Mouse (Mus musculus): ENCODE measurements at regions not wholly inside any gene's neighbourhood (a gene's known extent, or its start where the extent isn't known, plus 50 kb on each side); places are given as distances from the start of the nearest gene placed in this dataset.

- H3K36me3 ChIP-seq (ENCODE audit: control insufficient read depth, insufficient read depth, low read length, poor library complexity, severe bottlenecking), result no peaks in the 10 kb centered on the region
- H3K4me1 ChIP-seq (ENCODE audit: control insufficient read depth, insufficient read depth, low read length), result peaks cover 2% of the 10 kb centered on the region
- H3K4me3 ChIP-seq (ENCODE audit: low read depth, low read length), result no peak overlapping the region
- TF ChIP-seq EP300 (IDR thresholded peaks at IDR 0.05; ENCODE audit: insufficient read depth, low read depth, low read length), result no peak
- TF ChIP-seq CTCF (IDR thresholded peaks at IDR 0.05; ENCODE audit: low read depth, low read length), result no peak
- no peak for TF ChIP-seq POLR2A (IDR thresholded peaks at IDR 0.05; ENCODE audit: insufficient read depth, low read length)
- no peak overlapping the region for H3K9ac ChIP-seq (ENCODE audit: low read depth, poor library complexity, severe bottlenecking)
- H3K27me3 ChIP-seq (ENCODE audit: control insufficient read depth, insufficient read depth, low read length, poor library complexity, severe bottlenecking), result no peaks in the 10 kb centered on the region
- H3K9me3 ChIP-seq (replicated peaks; ENCODE audit: control insufficient read depth, insufficient read depth, low read length, poor library complexity, severe bottlenecking), result no peaks in the 10 kb centered on the region
- H3K27ac ChIP-seq (ENCODE audit: insufficient read depth, low read length), result no peak overlapping the region
These were observed 59.4 kb upstream of the Serbp1 start for GRCm38 (mm10) chr6:67178531-67178930.

GRCm38 (mm10) chr6:67178101-67178500, 59.9 kb upstream of the Serbp1 start:
- TF ChIP-seq CTCF (IDR thresholded peaks at IDR 0.05; ENCODE audit: low read depth, low read length) (no peak), POLR2A (IDR thresholded peaks at IDR 0.05; ENCODE audit: insufficient read depth, low read length) (no peak), EP300 (IDR thresholded peaks at IDR 0.05; ENCODE audit: insufficient read depth, low read depth, low read length) (no peak)
- H3K4me3 ChIP-seq (ENCODE audit: low read depth, low read length), result no peak overlapping the region
- no peaks in the 10 kb centered on the region for H3K4me1 ChIP-seq (ENCODE audit: control insufficient read depth, insufficient read depth, low read length)
- H3K27ac ChIP-seq (ENCODE audit: insufficient read depth, low read length), result no peak overlapping the region
- no peaks in the 10 kb centered on the region for H3K36me3 ChIP-seq (ENCODE audit: control insufficient read depth, insufficient read depth, low read length, poor library complexity, severe bottlenecking)
- no peaks in the 10 kb centered on the region for H3K27me3 ChIP-seq (ENCODE audit: control insufficient read depth, insufficient read depth, low read length, poor library complexity, severe bottlenecking)
- no peak overlapping the region for H3K9ac ChIP-seq (ENCODE audit: low read depth, poor library complexity, severe bottlenecking)
- H3K9me3 ChIP-seq (replicated peaks; ENCODE audit: control insufficient read depth, insufficient read depth, low read length, poor library complexity, severe bottlenecking), result no peaks in the 10 kb centered on the region

GRCm38 (mm10) chr6:67170674-67170946, 67.4 kb upstream of the Serbp1 start:
- Histone ChIP-seq H3K27ac (ENCODE audit: insufficient read depth, low read length) (no peak overlapping the region), H3K9ac (ENCODE audit: low read depth, poor library complexity, severe bottlenecking) (no peak overlapping the region)

GRCm38 (mm10) chr6:67169873-67170673, 67.9 kb upstream of the Serbp1 start:
- Histone ChIP-seq H3K4me1 (ENCODE audit: control insufficient read depth, insufficient read depth, low read length) (no peaks in the 10 kb centered on the region), H3K27me3 (ENCODE audit: control insufficient read depth, insufficient read depth, low read length, poor library complexity, severe bottlenecking) (no peaks in the 10 kb centered on the region), H3K9ac (ENCODE audit: low read depth, poor library complexity, severe bottlenecking) (no peak overlapping the region), H3K9me3 (replicated peaks; ENCODE audit: control insufficient read depth, insufficient read depth, low read length, poor library complexity, severe bottlenecking) (no peaks in the 10 kb centered on the region), H3K4me3 (ENCODE audit: low read depth, low read length) (no peak overlapping the region), H3K27ac (ENCODE audit: insufficient read depth, low read length) (no peak overlapping the region), H3K36me3 (ENCODE audit: control insufficient read depth, insufficient read depth, low read length, poor library complexity, severe bottlenecking) (no peaks in the 10 kb centered on the region)
- TF ChIP-seq CTCF (IDR thresholded peaks at IDR 0.05; ENCODE audit: low read depth, low read length) (peak; percentile 76), POLR2A (IDR thresholded peaks at IDR 0.05; ENCODE audit: insufficient read depth, low read length) (no peak)

More at GRCm38 (mm10) chr6:67170674-67170946, 67.4 kb upstream of the Serbp1 start:
- H3K4me3 ChIP-seq (ENCODE audit: low read depth, low read length), result no peak overlapping the region
- H3K36me3 ChIP-seq (ENCODE audit: control insufficient read depth, insufficient read depth, low read length, poor library complexity, severe bottlenecking), result no peaks in the 10 kb centered on the region
- TF ChIP-seq CTCF (IDR thresholded peaks at IDR 0.05; ENCODE audit: low read depth, low read length), result no peak
- TF ChIP-seq POLR2A (IDR thresholded peaks at IDR 0.05; ENCODE audit: insufficient read depth, low read length), result no peak
- no peak for TF ChIP-seq EP300 (IDR thresholded peaks at IDR 0.05; ENCODE audit: insufficient read depth, low read depth, low read length)
- H3K9me3 ChIP-seq (replicated peaks; ENCODE audit: control insufficient read depth, insufficient read depth, low read length, poor library complexity, severe bottlenecking), result no peaks in the 10 kb centered on the region
- H3K27me3 ChIP-seq (ENCODE audit: control insufficient read depth, insufficient read depth, low read length, poor library complexity, severe bottlenecking), result no peaks in the 10 kb centered on the region
- H3K4me1 ChIP-seq (ENCODE audit: control insufficient read depth, insufficient read depth, low read length), result no peaks in the 10 kb centered on the region

- H3K27ac ChIP-seq (ENCODE audit: insufficient read depth, low read length), result peak overlapping the region; percentile 94
- no peaks in the 10 kb centered on the region for H3K27me3 ChIP-seq (ENCODE audit: control insufficient read depth, insufficient read depth, low read length, poor library complexity, severe bottlenecking)
- peak overlapping the region; percentile 76; the same call in 1 of the 2 replicates for H3K4me3 ChIP-seq (ENCODE audit: low read depth, low read length)
- TF ChIP-seq EP300 (IDR thresholded peaks at IDR 0.05; ENCODE audit: insufficient read depth, low read depth, low read length) (no peak), CTCF (IDR thresholded peaks at IDR 0.05; ENCODE audit: low read depth, low read length) (no peak), POLR2A (IDR thresholded peaks at IDR 0.05; ENCODE audit: insufficient read depth, low read length) (no peak)
- H3K36me3 ChIP-seq (ENCODE audit: control insufficient read depth, insufficient read depth, low read length, poor library complexity, severe bottlenecking), result no peaks in the 10 kb centered on the region
- peak overlapping the region; percentile 41 for H3K9ac ChIP-seq (ENCODE audit: low read depth, poor library complexity, severe bottlenecking)
- H3K9me3 ChIP-seq (replicated peaks; ENCODE audit: control insufficient read depth, insufficient read depth, low read length, poor library complexity, severe bottlenecking), result no peaks in the 10 kb centered on the region
- H3K4me1 ChIP-seq (ENCODE audit: control insufficient read depth, insufficient read depth, low read length), result no peaks in the 10 kb centered on the region
These were observed 69.2 kb upstream of the Serbp1 start for GRCm38 (mm10) chr6:67168803-67169202.

GRCm38 (mm10) chr6:67168031-67168777, 69.8 kb upstream of the Serbp1 start:
- Histone ChIP-seq H3K4me3 (ENCODE audit: low read depth, low read length) (peak overlapping the region; percentile 76), H3K27ac (ENCODE audit: insufficient read depth, low read length) (peak overlapping the region; percentile 94), H3K9ac (ENCODE audit: low read depth, poor library complexity, severe bottlenecking) (peak overlapping the region; percentile 17), H3K36me3 (ENCODE audit: control insufficient read depth, insufficient read depth, low read length, poor library complexity, severe bottlenecking) (no peaks in the 10 kb centered on the region), H3K4me1 (ENCODE audit: control insufficient read depth, insufficient read depth, low read length) (no peaks in the 10 kb centered on the region), H3K9me3 (replicated peaks; ENCODE audit: control insufficient read depth, insufficient read depth, low read length, poor library complexity, severe bottlenecking) (no peaks in the 10 kb centered on the region), H3K27me3 (ENCODE audit: control insufficient read depth, insufficient read depth, low read length, poor library complexity, severe bottlenecking) (no peaks in the 10 kb centered on the region)
- TF ChIP-seq CTCF (IDR thresholded peaks at IDR 0.05; ENCODE audit: low read depth, low read length) (no peak), POLR2A (IDR thresholded peaks at IDR 0.05; ENCODE audit: insufficient read depth, low read length) (no peak), EP300 (IDR thresholded peaks at IDR 0.05; ENCODE audit: insufficient read depth, low read depth, low read length) (no peak)

All from ES-Bruce4 (cell line).